Mouse (Mus musculus): ENCODE results near the gene Clk1. TPM values are rescaled to one million over a fixed set of nuclear protein-coding genes. Genes with fewer than 3 reads are reported as not detected.

Gene Clk1
- polyA plus RNA-seq, 1 experiment from 2014 or later = 202 TPM

DNA sequence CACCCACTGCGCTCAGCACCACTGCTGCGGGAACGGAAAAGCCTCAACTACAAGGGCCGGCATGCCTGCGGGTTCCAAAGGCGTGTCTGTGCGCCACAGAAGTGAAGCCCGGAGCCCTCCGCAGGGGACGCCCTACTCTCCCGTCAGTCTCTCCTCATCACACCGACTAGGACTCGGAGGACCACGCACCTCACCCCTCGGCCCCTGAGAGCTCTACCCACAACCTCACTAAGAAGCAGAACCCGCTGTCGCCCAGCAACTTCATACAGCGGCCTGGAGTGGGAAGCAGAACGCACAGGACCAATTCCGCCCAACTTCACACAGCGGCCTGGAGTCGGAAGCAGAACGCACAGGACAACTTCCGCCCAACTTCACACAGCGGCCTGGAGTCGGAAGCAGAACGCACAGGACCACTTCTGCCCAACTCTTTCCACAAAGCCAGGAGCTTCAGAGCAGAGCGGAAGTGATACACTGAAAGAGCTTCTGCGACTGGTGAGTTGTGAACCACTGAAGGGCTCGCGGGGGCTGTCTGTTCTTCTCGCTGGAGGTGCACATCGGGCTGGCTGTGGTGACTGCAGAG is 21.4 kb upstream of the Clk1 start, which contains the start of the genes Nif3l1 and Ppil3:
Nif3l1 (plus strand) TSS at position 9 of the 580 bp plus-strand sequence.
Ppil3 (minus strand) TSS at position 344 of the 580 bp plus-strand sequence.
- under 1% methylated on average over 33 of the region's 33 CpGs for WGBS
- Histone ChIP-seq H3K9me3 (no peaks in the 10 kb centered on the region), H3K4me3 (replicated peaks) (peak within 1 kb of the TSS; percentile 65), H3K27ac (peak within 1 kb of the TSS; percentile 90), H3K9ac (replicated peaks) (peak within 1 kb of the TSS; percentile 82), H3K4me1 (replicated peaks) (peaks cover 23% of the 10 kb centered on the region), H3K4me2 (peak within 1 kb of the TSS; percentile 73), H3K36me3 (peaks cover 46% of the 10 kb centered on the region), H3K27me3 (no peaks in the 10 kb centered on the region)
- ATAC-seq (ENCODE audit: insufficient number of reproducible peaks, insufficient read depth, low FRiP score, low TSS enrichment, low read depth) = peak; percentile 91

DNA sequence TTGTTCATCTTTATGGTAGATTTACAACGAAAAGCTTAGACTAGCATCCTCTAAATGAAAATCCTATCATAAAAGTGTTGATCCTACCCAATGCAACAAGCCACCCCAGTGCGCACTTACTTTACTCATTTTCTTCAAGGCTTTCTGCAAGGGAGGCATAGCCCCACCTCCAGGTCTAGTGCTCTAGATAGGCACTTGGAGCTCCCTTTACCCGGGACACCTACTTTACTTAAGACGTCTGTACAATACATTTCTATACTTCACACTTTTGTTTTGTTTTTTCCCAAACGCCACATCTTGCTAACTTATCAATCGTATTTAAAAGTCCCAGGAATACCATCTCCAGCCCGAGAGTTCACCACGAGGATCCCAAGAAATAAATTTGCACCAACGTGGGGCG is 20.8 kb upstream of the Clk1 start:
- peak overlapping the region; percentile 90 for H3K27ac ChIP-seq
- peak overlapping the region; percentile 65 for H3K4me3 ChIP-seq (replicated peaks)
- no peaks in the 10 kb centered on the region for H3K9me3 ChIP-seq
- H3K9ac ChIP-seq (replicated peaks) = peak overlapping the region; percentile 82
- peaks cover 48% of the 10 kb centered on the region for H3K36me3 ChIP-seq
- peak overlapping the region; percentile 73 for H3K4me2 ChIP-seq
- WGBS = 11% methylated on average over 10 of the region's 10 CpGs
- H3K27me3 ChIP-seq = no peaks in the 10 kb centered on the region
- no peak for ATAC-seq (ENCODE audit: insufficient number of reproducible peaks, insufficient read depth, low FRiP score, low TSS enrichment, low read depth)
- H3K4me1 ChIP-seq (replicated peaks) = peaks cover 23% of the 10 kb centered on the region

DNA sequence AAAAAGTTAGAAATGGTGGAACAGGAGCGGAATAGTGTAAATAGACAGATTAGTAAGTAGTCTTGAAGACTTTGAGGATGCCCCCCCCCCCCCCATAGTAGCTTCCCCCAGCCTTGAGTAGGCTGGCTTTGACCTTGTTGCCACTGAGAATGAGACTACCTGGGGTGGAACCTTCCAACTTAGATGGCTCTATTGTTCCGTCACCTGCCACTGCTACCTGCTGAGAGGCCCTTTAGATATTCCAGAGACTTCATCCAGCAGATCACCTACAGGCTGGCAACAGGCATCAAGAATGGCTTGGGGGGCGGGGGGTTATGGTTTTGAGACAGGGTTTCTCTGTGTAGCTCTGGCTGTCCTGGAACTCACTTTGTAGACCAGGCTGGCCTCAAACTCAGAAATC is 685 bp upstream of the Clk1 start:
- Histone ChIP-seq H3K27me3 (no peaks in the 10 kb centered on the region), H3K4me1 (replicated peaks) (peaks cover 17% of the 10 kb centered on the region), H3K4me3 (replicated peaks) (no peak overlapping the region; the same call in 1 of the 2 replicates), H3K9ac (replicated peaks) (no peak overlapping the region), H3K4me2 (no peak overlapping the region), H3K9me3 (no peaks in the 10 kb centered on the region), H3K36me3 (peaks cover 21% of the 10 kb centered on the region), H3K27ac (no peak overlapping the region)
- 90% methylated on average over 3 of the region's 3 CpGs for WGBS
- ATAC-seq (ENCODE audit: insufficient number of reproducible peaks, insufficient read depth, low FRiP score, low TSS enrichment, low read depth) = no peak

DNA sequence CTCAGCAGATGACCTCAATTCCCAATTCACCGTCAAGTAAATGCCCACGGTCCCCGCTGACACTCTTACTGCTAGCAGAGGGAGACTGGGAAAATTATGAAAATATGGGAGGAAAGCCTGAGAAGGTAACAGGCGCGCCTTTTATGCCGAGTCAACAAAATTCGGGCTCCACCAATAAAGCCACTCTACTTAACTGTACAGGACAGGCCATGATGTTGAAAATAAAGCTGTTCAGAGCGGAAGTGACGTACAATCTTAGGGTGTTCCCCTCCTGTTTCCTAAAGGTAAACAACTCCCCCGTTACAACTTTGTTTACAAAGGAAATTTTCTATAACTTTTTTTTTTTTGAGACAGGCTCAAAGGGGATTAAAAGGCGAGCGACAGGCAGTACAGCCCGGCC is 987 bp downstream of the Clk1 start:
- H3K4me1 ChIP-seq (replicated peaks) = peaks cover 17% of the 10 kb centered on the region
- WGBS = 12% methylated on average over 13 of the region's 13 CpGs
- peak overlapping the region; percentile 74 for H3K4me2 ChIP-seq
- no peaks in the 10 kb centered on the region for H3K27me3 ChIP-seq
- H3K27ac ChIP-seq = peak overlapping the region; percentile 99
- peak overlapping the region; percentile 100 for H3K9ac ChIP-seq (replicated peaks)
- H3K9me3 ChIP-seq = no peaks in the 10 kb centered on the region
- ATAC-seq (ENCODE audit: insufficient number of reproducible peaks, insufficient read depth, low FRiP score, low TSS enrichment, low read depth) = 0 out of 2 replicates have a peak, but pooled peaks have one; percentile 65
- peak overlapping the region; percentile 100 for H3K4me3 ChIP-seq (replicated peaks)
- peaks cover 33% of the 10 kb centered on the region for H3K36me3 ChIP-seq

DNA sequence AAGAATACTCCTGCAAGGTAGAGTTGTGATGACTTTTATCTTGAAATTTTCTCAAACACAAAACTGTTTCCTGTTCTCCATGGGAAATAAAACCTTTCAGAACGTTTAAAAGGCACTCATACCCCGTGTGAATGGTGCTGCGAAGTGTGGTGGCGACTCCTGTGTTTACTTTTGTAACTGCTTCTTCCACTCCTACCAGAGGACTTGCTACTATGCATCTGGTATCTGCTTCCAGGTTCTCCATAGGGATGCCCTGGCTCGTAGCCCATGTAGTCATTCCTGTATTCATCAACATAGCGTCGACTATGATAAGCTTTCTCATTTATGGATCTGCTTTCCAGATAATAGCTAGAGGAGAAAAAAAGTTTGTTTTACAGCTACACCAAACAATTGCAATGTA is 2.9 kb downstream of the Clk1 start:
- Histone ChIP-seq H3K36me3 (peaks cover 50% of the 10 kb centered on the region), H3K9me3 (no peaks in the 10 kb centered on the region), H3K27ac (no peak overlapping the region), H3K27me3 (no peaks in the 10 kb centered on the region), H3K4me3 (replicated peaks) (no peak overlapping the region), H3K4me2 (0 out of 2 replicates have a peak overlapping the region, but pooled peaks have one; percentile 74), H3K9ac (replicated peaks) (no peak overlapping the region), H3K4me1 (replicated peaks) (peaks cover 17% of the 10 kb centered on the region)
- 83% methylated on average over 7 of the region's 7 CpGs for WGBS
- ATAC-seq (ENCODE audit: insufficient number of reproducible peaks, insufficient read depth, low FRiP score, low TSS enrichment, low read depth) = no peak

DNA sequence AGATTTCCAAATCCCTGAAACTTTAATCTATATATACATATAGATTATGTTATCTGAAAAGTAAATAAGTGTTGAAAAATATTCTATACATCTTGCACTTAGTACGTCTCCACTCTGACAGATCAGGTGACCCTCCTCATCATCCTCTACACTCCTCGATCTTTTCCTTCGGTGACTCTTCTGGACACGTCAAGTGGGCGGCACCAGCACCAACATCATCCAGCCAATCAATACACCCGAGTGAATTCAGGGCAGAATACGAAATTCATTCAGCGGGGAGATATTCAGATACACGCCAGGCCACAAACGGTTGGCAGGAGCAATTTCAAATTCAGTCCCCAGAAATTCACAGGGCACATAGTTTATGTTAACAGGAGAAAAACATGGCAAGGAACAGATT is 3.8 kb downstream of the Clk1 start:
- Histone ChIP-seq H3K27ac (no peak overlapping the region), H3K9ac (replicated peaks) (no peak overlapping the region), H3K4me1 (replicated peaks) (peaks cover 17% of the 10 kb centered on the region), H3K4me3 (replicated peaks) (no peak overlapping the region), H3K36me3 (peaks cover 58% of the 10 kb centered on the region), H3K27me3 (no peaks in the 10 kb centered on the region), H3K9me3 (no peaks in the 10 kb centered on the region), H3K4me2 (no peak overlapping the region)
- WGBS = 93% methylated on average over 10 of the region's 10 CpGs
- no peak for ATAC-seq (ENCODE audit: insufficient number of reproducible peaks, insufficient read depth, low FRiP score, low TSS enrichment, low read depth)

DNA sequence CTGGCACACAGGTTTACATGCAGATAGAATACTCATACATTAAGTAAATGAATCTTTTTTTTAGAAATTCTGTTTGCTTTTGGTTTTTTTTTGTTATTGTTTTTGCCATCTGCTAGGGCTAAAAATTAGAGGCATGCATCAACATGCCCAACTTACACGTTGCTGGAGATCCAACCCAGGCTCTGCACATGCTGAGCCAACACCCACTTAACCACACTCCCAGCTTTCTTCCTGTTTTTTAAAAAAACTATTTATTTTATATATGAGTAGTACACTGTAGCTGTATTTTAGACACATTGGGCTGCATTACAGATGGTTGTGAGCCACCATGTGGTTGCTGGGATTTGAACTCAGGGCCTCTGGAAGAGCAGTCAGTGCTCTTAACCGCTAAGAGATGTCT is 7.8 kb downstream of the Clk1 start:
- Histone ChIP-seq H3K27me3 (no peaks in the 10 kb centered on the region), H3K27ac (no peak overlapping the region), H3K4me3 (replicated peaks) (no peak overlapping the region), H3K4me2 (no peak overlapping the region), H3K9ac (replicated peaks) (no peak overlapping the region), H3K36me3 (peaks cover 88% of the 10 kb centered on the region), H3K9me3 (no peaks in the 10 kb centered on the region), H3K4me1 (replicated peaks) (peaks cover 2% of the 10 kb centered on the region)
- ATAC-seq (ENCODE audit: insufficient number of reproducible peaks, insufficient read depth, low FRiP score, low TSS enrichment, low read depth) = no peak
- WGBS = 93% methylated on average over 2 of the region's 2 CpGs

DNA sequence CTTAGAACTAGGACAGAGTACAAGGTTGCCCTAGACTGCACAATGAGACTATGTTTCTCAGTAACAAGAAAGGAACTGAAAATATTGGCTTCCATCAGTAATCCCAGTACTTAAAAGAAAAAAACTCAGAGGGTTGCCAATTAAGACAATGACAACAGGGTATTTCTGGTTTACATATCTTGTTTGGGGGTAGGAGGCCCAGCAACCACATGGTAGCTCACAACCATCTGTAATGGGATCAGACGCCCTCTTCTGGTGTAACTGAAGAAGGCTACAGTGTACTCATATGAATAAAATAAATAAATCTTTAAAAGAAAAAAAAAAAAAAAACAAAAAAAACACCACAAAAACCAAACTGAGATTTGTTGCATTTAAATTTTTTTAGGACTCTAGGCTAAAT is 8.4 kb downstream of the Clk1 start:
- no peaks in the 10 kb centered on the region for H3K9me3 ChIP-seq
- H3K4me1 ChIP-seq (replicated peaks) = no peaks in the 10 kb centered on the region
- H3K4me3 ChIP-seq (replicated peaks) = no peak overlapping the region
- H3K27ac ChIP-seq = no peak overlapping the region
- no peaks in the 10 kb centered on the region for H3K27me3 ChIP-seq
- peaks cover 91% of the 10 kb centered on the region for H3K36me3 ChIP-seq
- H3K4me2 ChIP-seq = no peak overlapping the region
- H3K9ac ChIP-seq (replicated peaks) = no peak overlapping the region
- 42% methylated on average over 1 of the region's 1 CpGs for WGBS
- ATAC-seq (ENCODE audit: insufficient number of reproducible peaks, insufficient read depth, low FRiP score, low TSS enrichment, low read depth) = no peak

DNA sequence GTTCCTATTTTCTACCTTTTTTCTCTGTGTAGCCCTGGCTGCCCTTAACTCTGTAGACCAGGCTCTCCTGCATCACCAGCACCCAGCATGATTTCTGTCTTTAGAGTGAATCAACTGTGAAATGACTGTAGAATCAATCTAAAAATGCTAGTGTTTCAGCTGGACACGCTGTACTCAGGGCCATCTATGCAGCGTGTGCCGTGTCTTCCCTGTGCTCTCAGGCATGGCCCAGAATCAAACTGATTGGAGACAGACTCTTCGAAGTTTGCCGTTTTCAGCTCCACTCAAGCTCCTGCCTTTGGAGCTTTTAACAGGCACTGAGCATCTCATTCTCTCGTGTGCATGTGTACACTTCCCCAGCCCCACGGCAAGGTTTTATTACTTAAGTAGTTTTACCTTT is 13.1 kb downstream of the Clk1 start:
- Histone ChIP-seq H3K4me1 (replicated peaks) (no peaks in the 10 kb centered on the region), H3K9me3 (no peaks in the 10 kb centered on the region), H3K27me3 (no peaks in the 10 kb centered on the region), H3K4me2 (no peak overlapping the region), H3K4me3 (replicated peaks) (no peak overlapping the region), H3K27ac (no peak overlapping the region), H3K36me3 (peaks cover 83% of the 10 kb centered on the region), H3K9ac (replicated peaks) (no peak overlapping the region)
- no peak for ATAC-seq (ENCODE audit: insufficient number of reproducible peaks, insufficient read depth, low FRiP score, low TSS enrichment, low read depth)
- 90% methylated on average over 7 of the region's 7 CpGs for WGBS

DNA sequence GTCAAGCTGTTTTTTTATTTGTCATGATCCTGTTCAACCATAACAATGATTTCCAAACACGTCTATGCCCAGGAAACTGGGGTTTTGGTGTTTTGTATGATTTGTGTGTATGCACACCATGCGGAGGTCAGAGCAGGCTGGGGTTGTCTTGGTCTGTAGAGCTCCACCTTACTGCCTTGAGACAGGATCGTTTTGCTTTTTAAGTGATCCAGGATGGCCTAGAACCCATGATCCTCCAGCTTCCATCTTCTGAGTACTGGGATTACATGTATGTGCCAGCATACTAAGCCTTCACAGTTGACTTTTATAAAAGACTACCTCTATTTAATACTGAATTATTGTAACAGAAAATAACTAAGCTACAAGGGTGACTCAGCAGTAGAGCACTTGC is 13.7 kb downstream of the Clk1 start:
- Histone ChIP-seq H3K27me3 (no peaks in the 10 kb centered on the region), H3K4me1 (replicated peaks) (no peaks in the 10 kb centered on the region), H3K9me3 (no peaks in the 10 kb centered on the region), H3K27ac (no peak overlapping the region), H3K9ac (replicated peaks) (no peak overlapping the region), H3K36me3 (peaks cover 85% of the 10 kb centered on the region), H3K4me2 (no peak overlapping the region), H3K4me3 (replicated peaks) (no peak overlapping the region)
- WGBS = 84% methylated on average over 3 of the region's 3 CpGs
- 0 out of 2 replicates have a peak, but pooled peaks have one; percentile 16 for ATAC-seq (ENCODE audit: insufficient number of reproducible peaks, insufficient read depth, low FRiP score, low TSS enrichment, low read depth)

DNA sequence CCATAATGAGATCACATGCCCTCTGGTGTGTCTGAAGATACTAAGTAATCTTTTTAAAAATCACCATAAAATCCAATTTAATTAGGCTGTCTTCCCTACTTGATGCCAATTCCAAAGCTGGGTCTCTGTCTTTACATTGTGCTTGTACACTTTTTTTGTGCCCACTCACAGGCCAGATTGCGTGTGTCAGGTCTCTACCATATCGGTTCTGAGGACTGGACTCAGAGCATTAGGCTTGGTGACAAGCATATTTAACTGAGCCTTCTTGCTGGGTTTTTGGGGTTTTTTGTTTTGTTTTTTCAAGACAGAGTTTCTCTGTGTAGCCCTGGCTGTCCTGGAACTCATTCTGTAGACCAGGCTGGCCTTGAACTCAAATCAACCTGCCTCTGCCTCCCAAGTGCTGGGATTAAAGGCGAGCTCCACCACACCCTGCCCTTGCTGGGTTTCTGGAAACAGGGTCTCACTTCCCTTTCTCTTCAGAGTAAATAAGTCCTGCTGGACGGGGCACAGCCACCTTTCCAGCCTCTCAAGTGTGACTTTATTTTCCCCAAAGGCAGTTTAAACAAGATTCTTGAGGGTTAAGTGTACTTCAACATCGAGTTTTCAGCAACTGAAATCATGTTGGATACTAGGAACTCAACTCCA is 14.2 kb downstream of the Clk1 start:
- H3K36me3 ChIP-seq = peaks cover 85% of the 10 kb centered on the region
- H3K9me3 ChIP-seq = no peaks in the 10 kb centered on the region
- H3K4me2 ChIP-seq = no peak overlapping the region
- no peaks in the 10 kb centered on the region for H3K27me3 ChIP-seq
- H3K27ac ChIP-seq = no peak overlapping the region
- H3K4me3 ChIP-seq (replicated peaks) = no peak overlapping the region
- no peak overlapping the region for H3K9ac ChIP-seq (replicated peaks)
- 80% methylated on average over 5 of the region's 5 CpGs for WGBS
- ATAC-seq (ENCODE audit: insufficient number of reproducible peaks, insufficient read depth, low FRiP score, low TSS enrichment, low read depth) = no peak
- H3K4me1 ChIP-seq (replicated peaks) = no peaks in the 10 kb centered on the region
